Mouse (Mus musculus) cerebellum, postnatal 14 days (tissue): ENCODE measurements around the gene Kctd2.
A peak's percentile ranks its signal among the peaks of the same experiment; 100 is the strongest.
"Not testable (repeated sequence)": the region's sequence is repeated elsewhere in the genome, so short reads cannot be mapped to it uniquely, and the experiment has no call there.

ENCODE experiments used
- DNase-seq, 2 experiments: peaks; one replicate each; pipeline ENCODE4 v3.0.0; 2021; ENCODE audit warnings: mixed read lengths in 2 of 2

The Kctd2 gene

DNA sequence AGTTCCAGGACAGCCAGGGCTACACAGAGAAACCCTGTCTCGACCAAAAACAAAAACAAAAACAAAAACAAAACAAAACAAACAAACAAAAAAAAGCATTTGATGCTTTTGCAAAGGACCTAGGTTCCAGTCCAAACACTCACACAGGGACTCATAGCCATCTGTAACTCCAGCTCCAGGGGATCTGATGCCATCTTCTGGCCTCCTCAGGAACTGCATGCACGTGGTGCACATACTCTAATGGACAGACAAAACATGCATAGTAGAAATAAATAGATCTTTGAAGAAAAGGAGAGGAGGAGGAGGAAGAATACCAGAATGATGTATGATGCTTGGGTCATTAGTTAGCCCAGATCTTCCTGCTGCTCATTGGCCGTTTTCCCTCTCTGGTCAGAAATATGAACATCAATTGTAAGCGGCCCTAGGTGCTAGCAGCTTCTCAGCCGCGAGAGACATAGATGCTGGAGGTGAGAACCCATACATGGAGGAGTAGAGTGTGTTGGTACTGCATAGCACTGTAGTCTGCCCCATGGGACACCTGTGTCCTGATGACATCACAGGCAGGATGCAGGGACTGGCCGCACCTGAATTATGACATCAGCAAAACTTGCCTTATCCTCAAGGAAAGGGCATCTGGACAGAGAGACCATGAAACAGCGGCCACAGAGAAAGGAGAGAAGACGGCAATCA lies 20.1 kb downstream of the Kctd2 start, which contains the start of gene Trim80:
TSS of gene Trim80 (plus strand) at position 640 of the 690 bp plus-strand sequence.
- no peak for DNase-seq

DNA sequence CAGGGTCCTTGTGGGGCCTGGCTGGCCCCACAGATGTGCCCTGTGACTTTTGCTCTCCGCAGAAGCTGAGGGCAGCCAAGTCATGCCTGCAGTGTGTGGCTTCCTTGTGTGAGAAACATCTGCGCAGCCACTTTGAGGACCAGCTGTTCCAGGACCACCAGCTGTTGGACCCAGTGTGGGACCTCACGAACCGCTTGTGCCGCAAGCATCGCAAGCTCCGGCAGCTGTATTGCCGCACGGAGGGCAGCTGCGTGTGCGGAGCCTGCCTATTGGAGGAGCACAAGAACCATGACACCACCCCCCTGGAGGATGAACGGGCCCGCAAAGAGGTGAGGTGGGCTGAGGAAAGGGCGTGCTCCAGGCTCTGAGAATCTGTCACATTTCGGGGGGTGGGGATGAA lies 21.5 kb downstream of the Kctd2 start:
- DNase-seq: no peak

DNA sequence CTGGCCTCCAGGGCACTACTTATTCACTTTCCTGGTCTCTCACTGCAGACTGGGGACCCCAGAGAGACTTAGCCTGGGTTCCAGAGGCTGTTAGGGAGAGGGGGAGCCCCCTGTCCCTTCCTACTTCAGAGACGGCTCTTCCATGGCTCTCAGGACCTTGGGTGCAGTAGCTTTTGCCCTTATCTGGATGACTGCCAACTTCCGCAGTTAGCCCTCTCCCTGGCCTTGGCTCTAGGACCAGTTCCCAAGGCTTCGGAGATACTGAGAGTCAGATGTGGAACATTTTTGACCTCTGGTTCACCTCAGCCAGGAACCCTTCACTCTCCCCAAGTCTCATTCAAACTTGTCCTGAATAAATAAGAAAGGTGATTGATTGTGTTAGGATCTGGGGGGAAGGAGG lies 27.0 kb downstream of the Kctd2 start:
- no peak for DNase-seq

DNA sequence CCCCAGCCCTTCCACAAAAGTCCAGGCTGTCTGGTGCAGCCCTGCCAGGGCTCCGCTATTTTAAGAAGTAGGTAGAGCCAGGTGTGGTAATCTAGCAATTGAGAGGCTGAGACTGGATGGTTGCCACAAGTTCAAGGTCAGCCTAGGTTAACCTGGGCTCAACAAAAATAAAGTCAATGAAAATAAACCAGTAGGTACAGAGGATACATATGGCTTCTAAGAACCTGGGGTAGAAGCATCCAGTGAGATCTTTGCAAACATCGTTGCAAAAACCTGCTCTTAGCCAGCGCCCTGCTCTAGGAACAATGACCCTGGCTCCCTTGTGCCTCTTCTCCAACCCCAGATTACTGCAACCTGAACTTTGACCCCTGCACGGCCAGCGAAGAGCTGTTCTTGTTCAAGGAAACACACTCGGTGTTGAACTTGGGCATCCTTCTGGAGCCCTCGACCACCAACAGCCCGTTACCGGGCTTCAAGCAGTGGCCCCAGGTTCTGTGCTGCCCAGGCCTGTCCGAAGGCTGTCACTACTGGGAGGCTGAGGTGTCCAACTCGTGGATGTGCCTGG lies 27.5 kb downstream of the Kctd2 start:
- DNase-seq: no peak

DNA sequence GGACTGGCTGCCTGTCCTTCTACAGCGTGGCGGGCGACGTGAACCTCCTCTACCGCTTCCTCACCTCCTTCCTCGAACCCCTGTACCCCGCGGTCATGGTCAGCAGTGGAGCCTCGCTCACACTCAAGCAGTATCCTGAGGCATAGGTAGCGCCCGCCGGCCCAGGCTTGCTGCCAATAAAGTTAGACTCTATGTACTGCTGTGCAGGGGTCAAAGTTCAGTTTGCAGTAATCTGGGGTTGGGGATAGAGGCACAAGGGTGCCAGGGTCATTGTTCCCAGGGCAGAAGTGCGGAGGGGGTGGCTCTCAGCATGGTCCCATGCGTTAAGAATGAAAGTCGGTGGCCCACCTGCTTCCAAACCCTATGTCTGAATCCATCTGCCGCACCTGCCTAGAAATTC lies 28.1 kb downstream of the Kctd2 start:
- no peak for DNase-seq

DNA sequence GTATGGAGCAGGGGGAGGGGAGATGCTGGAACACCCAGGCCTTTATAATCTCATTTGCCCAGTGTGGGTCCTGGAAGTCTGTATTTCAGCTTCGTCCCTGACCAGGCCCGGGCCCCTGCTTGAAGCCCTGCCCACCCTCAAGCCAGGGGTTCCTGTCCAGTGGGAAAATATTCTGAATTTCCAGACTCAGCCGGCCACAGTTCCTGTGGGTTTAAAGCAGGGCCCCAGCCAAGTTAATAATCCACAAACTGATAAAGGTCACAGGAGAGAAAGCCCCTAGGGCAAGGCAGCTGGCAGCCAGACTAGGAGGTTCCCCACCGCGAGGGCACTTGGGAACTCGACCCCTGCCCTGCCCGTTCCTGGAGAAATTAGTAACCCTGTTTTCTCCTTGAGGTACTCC lies 29.1 kb downstream of the Kctd2 start:
- DNase-seq: no peak

DNA sequence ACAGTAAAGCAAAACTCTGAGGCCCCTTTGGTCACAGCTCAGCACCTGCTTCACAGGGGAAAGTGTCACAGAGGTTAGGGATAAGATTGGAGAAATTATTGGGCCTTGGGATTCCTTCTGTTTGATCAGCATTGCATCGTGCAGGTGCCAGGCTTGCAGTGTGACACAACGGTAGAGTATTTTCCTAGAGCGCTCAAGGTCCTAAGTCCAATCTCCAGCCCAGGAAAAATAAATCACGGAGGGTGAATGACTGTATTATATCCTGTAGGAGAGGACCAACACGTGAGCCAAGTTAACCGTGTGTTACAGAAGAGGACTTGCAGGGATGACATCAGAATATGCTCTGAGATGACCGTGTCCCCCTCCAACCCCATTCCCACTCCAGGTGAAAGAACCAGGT lies 30.2 kb downstream of the Kctd2 start:
- DNase-seq: no peak

DNA sequence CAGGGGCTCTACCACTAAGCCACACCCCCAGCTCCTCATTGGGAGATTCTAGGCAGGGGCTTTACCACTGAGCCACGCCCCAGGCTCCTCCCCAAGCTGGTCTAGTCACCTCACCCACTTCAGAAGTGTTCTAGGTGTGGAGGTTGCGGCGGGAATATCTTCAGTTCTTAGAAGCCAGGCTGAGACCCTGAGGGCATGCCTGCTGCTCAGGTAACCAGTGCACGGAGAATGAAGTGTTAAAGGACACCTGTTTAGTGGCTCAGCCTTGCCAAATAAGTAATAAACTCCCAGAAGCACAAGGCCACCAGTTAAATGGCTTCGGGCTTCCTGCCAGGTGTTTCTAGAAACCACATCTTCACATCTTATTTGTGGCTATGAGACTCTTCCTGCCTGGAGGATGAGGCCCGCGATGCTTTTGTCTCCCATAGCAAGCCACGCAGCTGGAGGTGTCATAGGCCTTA lies 31.9 kb downstream of the Kctd2 start:
- DNase-seq: no peak

DNA sequence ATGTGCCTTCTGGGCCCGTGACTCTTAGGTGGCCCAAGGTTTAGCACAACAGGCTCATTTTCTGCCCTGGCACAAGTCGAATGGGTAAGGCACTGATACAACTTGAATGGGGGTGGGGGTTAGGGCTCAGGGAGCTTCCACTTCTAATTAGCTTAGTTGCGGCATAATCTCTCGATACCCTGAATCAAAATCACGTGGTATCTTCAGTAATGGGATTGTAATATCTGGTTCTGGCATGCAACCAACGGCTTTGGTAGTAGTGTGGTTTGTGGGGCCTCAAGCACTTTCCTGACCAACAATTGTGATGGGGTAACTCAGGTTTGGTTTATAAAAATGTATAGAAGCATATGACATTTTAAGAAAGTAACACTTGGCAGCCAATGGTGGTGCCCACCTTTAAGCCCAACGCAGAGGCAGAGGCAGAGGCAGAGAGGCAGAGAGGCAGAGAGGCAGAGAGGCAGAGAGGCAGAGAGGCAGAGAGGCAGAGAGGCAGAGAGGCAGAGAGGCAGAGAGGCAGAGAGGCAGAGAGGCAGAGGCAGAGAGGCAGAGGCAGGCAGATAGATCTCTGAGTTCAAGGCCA lies 32.4 kb downstream of the Kctd2 start:
- DNase-seq: no peak

DNA sequence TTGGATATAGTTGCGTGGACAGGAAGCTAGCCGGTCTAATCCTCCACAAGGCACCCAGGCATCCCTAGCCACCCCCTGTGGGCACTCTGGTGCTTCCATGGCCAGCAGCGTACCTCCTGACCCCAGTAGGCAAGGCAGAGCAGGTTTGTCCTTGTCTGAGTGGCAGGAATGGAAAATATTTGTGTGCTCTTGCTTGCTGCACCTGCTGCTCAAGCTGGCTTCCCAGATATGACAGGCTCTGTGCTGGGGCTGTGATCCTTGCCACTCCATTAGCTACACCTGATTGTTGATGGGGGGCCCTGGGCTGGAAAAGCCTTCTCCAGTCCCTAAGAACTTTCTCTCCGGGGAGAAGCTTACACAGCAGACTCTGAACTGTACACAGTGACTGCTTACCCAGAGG lies 33.4 kb downstream of the Kctd2 start:
- DNase-seq: no peak

DNA sequence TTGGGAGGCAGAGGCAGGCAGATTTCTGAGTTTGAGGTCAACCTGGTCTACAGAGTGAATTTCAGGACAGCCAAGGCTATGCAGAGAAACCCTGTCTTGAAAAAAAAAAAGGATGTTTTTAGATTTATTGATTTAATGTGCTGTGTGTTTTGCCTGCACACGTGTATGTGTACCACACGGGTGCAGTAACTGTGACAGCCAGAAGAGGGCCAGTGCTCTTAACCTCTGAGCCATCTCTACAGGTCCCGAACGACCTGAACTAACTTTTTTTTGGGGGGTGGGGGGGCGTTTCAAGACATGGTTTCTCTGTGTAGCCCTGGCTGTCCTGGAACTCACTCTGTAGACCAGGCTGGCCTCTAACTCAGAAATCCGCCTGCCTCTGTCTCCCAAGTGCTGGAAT lies 34.9 kb downstream of the Kctd2 start:
- not testable (repeated sequence) for DNase-seq

DNA sequence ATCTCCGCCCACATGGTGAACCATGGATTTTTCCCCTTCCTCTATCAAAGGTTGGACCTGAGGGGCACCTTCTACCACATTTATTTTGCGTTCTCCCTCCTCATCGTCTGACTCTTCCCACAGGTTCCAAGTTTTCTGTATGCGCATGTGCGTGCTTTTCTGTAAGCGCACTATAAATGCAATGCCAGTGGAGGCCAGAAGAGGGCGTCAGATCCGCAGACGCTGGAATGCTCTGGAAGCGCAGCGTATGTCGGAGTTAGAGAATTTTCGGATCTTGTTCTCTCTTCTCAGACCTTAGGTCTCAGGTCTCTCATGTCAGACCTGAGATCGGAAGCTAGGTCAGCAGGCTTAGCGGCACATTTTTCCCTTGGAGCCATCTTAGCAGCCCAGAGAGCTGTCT lies 35.7 kb downstream of the Kctd2 start:
- DNase-seq: no peak

DNA sequence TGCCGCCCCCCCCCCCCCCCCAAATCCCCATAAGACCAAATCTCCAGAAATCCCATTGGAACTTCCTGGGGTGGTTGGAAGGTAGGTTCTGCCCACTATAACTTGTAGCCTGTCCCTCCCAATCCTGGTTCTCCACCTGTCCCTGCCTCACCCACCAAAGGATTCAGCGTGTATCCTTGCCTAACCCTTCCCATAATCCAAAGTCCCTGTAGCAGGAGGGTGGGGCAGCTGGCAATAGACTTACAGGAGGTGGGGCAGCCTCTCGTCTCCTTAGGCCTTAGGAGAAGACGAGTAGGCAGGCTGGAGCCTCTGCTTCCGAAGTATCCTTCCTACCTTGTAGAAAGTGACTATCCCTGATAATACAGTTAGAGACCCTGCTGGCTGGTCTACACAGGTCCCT lies 36.3 kb downstream of the Kctd2 start:
- no peak for DNase-seq

DNA sequence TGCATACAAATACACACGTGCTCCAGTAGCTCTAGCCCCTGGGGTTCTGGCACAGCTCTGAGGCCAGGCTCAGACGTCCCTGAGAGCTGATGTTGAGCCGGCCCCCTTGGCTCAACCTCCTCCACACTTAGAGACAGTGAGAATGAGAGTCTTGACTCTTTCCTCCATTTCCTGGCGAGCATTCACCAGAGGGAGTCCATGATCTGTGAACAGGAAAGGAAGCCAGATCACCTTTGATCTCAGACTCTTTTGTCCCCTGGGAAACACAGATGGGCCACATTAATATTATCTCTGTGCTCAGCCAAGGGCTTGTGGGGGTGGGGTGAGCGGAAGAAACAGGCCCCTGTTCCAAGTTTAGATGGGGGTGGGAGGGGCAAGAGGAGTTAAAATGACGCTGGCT lies 37.5 kb downstream of the Kctd2 start:
- no peak for DNase-seq

DNA sequence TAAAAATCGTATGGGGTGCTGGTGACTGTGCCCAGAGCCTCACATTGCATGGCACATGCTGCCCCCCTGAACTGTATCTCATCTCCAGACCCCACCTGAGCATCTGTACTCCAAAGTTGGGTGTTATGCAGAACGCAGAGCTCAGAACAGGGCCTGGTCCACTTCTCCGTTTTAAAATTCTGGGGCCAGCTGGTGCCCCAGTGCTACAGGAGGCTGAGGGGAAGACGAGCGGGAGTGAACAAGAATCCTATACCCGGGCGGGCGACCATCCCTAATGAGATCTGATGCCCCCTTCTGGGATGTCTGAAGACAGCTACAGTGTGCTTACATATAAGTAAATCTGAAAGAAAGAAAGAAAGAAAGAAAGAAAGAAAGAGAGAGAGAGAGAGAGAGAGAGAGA lies 41.0 kb downstream of the Kctd2 start:
- DNase-seq: no peak

DNA sequence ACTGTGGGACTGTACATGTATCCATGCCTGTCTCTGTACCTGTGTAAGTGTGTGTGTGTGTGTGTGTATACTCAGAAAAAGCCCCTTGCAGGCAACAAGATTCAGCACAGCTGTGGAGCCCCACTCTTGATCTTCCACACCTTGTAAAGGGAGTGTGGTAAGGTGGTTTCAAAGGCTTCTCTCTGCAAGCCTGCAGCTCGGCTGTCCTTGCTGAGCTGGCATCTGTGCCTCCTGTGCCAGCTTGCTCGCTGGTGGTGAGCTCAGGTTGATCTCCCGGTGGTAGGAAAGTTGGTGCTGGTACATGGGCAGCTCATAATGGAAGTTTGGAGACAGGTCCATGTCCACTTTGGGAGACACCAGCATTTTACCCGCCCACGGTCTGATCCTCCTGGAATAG lies 41.9 kb downstream of the Kctd2 start:
- DNase-seq: no peak

DNA sequence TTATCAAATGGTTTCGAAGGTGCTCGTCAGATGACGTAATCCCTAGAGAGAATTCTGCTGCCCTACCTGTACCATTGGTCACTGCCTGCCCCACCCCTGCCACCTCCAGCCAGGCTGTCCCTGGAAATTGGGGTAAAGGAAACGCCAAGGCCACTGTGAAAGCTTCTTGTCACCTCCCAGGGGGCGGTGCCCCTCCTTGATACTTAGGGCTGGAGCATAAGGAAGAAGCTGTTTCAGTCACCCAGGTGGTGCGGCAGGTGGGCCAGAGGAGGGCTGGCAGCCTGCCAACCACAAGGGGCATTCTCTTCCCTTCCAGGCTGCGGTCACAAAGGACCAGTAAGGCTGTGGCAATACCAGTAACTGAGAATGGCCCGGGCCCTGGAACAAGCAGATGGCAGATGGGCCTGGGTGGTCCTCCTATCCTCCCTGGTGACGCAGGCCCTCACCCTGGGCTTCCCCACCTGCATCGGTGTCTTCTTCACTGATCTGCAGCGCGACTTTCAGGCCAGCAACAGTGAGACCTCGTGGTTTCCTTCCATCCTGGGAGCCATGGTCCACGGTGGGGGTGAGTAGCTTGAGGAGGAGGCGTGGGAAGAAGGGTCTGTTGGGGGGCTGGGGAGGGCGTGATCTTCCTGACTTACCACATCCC lies 42.4 kb downstream of the Kctd2 start, which contains the start of gene Slc16a5:
TSS of gene Slc16a5 (plus strand) at position 232 of the 649 bp plus-strand sequence.
- peak in 1 of 2 experiments; percentile 56 for DNase-seq

DNA sequence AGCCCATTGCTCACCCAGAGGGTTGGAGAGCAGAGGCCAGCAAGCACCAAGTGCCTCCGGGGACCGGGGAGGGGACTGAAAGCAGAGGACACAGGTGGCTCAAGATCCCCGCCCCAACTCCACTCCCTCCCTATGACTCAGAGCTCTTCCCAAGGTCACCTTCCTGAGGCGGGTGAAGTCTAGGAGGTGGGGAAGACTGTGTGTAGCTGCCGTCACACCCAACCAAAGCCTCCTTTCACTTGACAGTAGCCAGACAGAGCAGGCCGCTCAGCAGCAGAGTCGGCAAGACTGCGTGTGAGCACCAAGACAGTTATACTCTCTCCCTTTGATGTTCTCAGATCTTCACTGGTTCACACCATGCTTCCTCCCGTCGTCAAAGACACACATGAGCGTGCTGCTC lies 43.5 kb downstream of the Kctd2 start:
- no peak for DNase-seq

DNA sequence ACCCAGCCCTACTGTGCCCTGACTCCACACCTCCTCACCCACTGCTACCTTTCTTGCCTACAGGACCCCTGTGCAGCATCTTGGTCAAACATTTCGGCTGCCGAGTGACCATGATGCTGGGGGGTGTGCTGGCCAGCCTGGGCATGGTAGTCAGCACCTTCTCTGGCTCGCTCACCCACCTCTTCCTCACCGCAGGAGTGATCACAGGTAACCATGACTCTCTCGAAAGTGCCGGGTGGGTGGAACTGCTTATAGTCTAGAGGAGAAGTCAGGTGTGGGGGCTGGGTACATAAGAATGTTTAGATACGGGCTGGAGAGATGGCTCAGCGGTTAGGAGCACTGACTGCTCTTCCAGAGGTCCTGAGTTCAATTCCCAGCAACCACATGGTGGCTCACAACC lies 44.9 kb downstream of the Kctd2 start:
- no peak for DNase-seq

DNA sequence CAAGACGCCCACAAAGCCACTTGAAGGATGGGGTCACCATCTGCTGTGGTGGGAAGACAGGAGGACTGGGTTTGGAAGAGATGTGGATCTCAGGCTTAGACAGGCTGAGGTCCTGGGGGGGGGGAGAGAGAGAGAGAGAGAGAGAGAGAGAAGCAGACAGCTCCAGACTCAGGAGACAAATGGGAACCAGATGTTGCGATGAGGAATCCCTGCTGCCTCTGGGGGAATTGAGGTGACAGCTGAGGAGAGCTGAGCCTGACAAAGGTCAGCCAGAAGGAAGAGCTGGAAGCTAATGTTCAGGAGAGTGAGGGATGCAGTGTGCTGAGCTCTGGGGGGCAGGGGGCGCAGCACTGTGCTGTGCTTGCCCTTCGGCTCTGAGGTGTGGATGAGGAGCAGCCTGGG lies 47.3 kb downstream of the Kctd2 start:
- no peak for DNase-seq

DNA sequence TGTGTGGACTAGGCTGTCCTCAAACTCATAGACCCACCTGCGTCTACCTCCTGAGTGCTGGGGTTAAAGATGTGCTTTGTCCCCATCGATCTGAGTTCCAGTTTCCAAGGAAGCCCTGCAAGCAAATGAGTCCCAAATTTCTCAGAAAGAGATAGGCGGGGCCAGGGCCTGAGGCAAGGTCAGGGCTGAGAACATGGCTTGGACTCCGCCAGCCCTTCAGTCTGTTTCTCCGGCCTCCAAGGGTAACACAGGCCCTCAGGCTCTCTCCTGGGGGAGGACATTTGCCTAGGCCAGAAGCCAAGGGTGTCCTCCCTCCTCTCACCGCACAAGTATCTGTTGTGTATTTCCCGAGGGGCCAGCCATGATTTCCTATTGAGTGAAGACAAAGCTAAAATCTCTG lies 52.3 kb downstream of the Kctd2 start:
- DNase-seq: no peak

DNA sequence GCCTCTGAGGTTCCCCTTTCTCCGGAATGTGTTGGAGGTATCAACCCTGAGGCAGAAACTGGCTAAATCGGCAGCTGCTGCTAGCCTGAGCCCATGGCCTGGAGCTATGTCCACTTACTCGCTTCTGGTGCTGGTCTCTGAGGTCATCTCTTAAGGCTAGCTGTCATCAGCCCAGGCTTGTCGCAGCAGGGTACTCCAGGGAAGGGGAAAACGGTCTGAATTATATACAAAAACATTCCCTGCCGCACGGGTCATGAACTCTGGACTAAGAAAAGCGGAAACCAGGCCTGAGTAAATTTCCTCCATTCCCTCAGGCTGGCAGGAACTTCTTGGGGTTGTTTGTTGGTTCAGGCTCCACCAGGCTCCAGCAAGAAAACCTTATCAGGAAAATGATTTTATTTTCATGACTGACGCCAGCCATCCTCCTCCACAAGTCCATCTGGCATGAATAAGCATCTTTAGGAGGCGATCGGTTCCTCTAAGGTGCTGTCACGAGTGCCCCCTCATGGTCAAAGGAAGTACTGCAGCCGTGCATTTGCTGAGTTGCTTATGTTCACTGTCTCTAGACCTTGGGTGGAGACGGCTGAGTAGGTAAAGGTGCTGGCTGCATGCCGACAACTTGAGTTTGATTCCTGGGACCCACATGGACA lies 53.8 kb downstream of the Kctd2 start:
- DNase-seq: peak; percentile 98 to 99

DNA sequence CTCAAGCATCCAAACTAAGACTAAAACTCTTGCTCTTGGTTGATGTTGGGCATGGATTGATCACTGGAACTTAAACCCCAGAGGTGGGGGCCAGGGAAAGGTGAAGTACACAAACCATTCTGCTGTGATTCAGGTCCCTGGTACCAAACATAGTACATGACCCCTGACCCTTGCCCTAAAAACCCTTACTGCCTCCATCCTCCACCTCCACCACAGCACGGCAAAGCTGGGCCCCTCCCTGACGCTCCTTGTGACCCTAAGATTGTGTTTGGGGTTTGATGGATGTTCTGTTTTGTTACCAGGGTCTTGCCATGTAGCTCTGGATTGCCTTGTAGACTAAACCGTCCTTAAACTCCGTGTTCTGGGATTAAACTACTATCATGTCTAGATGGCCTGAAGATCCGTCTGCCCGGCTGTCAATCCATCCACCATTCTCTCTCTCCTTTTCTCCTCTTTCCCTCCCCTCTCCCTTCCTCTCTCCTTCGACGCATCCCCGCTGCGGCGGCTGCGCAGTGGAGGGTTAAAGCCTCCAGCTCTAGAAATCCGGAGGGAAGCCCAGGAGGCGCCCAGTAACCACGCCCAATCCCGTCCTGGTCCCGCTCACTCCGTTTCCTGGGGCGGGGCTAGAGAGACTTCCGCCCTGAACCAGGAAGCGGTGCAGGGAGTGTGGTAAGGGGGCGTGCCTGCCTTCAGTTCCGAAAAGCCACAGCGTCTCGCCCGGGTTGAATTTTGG lies 55.3 kb downstream of the Kctd2 start, which contains the start of gene Armc7:
TSS of gene Armc7 (plus strand) at position 643 of the 733 bp plus-strand sequence.
- DNase-seq: peak; percentile 95
